Mouse (Mus musculus) retina, postnatal 1 day (tissue): ENCODE data around the gene Efcab6.
"Not testable (repeated sequence)": the region's sequence is repeated elsewhere in the genome, so short reads cannot be mapped to it uniquely, and the experiment has no call there.

Experiments
- DNase-seq: peaks from one replicate; pipeline ENCODE4 v3.0.0-alpha.2; 2012

Efcab6 gene

GRCm38 (mm10) chr15:84065140-84065539, at the start of gene Efcab6:
TSS of gene Efcab6 (minus strand) at chr15:84065379.
- peak; percentile 72 for DNase-seq

DNA sequence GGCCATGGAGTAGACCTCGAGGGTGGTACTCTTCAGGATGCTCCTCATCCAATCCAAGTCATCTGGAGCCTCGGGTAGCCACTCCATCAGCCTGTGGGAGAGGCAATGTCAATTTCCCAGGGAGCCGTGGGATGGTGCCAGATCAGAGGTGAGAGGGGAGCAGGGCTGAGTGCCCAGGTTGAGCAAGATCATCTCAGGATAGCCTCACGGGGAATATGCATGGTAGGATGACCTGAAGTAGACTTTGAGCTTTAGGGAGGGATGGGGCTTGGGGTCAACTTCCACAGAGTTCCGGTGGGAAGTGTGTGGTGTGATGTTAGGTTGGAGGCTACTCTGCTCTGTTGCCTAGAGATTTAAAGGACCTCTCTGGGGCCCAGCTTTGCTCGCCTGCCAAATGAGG, 48.7 kb upstream of the Efcab6 start:
- no peak for DNase-seq

DNA sequence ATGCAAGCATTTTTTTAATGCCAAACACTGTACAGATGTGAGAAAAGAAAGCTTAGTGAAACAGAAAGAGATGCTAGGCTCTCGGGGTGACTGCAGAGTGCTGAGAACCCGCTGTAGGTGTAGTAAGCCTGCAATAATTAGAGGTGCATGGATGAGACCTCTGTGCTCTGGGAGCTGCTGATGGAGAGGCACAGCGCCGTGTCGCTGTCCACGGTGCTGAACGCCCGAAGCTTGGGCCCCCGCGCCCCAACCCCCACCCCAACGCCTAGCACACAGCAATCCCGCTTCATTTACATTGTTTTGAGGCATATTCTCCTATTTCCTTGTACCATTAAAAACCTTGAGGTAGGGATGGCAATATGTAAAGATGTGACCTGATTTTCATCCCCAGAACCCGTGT, 43.7 kb upstream of the Efcab6 start:
- DNase-seq = peak; percentile 41

- DNase-seq = peak; percentile 27
Measured at GRCm38 (mm10) chr15:84105924-84106500, 40.8 kb upstream of the Efcab6 start.

DNA sequence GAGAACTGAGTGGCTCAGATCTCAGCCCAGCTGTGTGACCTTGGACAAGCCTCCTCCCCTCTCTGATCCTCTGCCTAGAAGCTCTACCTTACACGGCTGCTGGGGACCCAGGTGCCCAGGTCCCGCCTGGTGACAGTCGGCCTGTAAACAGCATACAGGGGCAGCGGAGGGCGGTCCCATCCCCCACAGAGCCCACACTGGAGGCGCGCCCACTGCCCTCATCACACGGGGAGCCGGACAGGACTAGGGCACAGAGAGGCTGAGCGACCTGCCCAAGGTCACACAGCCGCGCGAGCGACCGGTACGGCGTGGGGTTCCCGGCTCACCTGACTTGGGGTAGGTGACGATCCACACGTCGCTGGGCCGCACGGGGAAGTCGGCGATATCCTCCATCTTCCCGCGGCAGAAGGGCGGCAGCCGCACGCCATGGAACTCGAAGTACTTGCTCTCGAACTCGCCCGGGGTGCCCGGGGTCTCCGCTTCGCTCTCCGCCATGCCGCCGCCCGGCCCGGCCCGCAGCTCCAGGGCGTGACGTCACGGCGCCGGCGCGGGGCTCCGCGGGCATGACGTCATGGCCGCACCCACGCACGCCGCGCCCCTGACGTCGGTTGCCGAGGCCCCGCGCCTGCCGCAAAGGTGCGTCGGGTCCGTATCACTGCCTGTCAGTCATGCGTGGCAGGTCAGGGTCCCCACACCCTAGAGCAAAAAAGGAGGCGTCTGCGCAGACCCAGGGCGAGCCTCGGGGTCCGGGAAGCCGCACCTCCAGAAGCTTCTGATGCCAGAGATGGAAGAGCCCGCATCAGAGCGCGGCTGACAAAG, 40.1 kb upstream of the Efcab6 start, which contains the start of gene Sult4a1:
TSS of gene Sult4a1 (minus strand) at position 650 of the 819 bp plus-strand sequence.
- DNase-seq = peak; percentile 58

DNA sequence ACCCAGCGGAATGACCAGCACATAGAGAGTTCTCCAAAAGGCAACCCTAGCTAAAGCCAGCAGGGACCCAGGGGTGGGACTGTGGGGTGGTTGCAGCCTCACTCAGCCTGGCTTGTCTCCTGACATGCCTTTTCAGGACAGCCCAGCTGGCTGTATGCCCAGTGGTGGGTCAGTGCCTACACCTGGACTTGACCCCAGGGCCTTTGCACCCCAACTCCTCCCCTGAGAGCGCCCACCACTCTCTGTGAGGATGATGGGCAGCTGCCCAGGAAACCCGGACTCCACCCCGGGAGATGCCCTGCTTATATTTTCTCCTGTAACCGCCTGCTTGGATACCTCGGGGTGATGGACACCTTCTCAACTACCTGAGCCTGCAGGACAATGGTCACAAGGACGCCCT, 39.4 kb upstream of the Efcab6 start:
- no peak for DNase-seq

- not testable (repeated sequence) for DNase-seq
Measured at GRCm38 (mm10) chr15:84097536-84097935, 32.4 kb upstream of the Efcab6 start.

DNA sequence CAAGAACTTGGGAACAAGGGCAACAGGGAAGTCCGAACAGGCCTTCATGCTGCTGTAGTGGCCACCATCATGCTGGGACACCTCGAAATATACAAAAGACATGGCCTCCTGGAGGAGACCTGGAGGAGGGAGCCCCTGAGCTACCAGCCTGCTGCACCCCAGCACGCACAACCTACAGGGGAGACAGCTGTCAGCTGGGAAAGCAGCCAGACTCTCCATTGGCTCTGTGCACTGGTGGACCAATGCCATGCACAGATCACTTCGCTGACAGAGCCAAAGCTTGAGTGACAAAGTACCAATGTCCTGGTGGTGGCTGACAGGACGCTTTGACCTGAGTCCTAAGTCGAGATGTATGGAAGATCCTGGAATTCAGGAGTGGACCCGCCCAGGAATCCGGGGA, 30.9 kb upstream of the Efcab6 start:
- no peak for DNase-seq

DNA sequence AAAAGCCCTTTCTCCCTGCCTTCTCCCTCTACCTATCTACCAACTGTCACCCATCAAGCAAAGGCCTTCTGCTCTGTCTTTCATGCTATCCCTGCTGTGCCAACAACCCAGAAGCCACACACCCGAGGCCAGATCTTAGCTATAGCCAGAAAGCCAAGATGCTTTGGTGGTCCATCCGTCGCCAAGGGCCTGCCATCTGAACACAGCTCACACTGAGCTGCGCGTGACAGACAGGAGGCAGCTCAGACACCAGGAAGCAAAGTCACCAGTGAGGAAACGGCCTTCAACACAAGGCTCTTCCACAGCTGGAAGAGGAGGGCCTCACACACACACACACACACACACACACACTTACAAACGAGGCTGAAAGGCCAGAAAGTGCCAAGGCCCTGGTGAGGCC, 29.7 kb upstream of the Efcab6 start:
- DNase-seq = no peak

DNA sequence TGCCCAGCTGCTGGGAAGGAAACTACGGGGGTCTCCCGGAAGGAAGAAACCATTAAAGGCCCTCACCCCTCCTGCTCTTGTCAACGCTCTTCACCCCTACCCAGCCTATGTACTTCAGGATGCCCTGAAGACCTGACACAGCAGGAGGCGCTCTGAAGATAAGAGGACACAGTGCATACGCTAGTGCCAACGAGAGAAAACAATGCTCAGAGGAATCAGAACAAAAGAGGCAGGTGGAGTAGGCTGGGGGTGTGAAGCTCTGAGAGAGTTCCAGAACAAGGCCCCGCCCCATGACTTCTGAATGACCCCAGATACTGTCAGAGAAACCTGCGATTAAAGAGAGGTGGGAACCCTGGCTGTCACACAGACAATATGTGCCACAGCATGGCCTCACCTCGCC, 21.6 kb upstream of the Efcab6 start:
- peak; percentile 38 for DNase-seq

DNA sequence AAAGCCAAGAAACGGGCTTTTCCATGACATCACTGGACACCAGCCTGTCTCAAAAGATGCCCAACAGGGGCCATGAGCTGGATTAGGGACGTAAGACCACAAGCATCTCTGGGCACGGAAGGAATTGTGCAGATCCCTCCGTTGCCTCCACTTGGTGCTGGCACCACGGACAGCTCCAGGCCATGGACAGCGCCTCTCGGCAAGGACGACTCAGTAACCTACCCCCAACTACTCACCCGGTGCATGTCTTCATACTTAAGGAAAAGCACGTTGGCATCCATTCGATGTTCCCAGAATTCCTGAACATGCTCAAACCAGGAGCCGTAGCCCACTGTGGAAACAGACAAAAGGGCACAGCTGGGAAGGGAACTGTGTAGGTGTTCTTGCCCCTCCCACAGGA, 21.2 kb upstream of the Efcab6 start:
- DNase-seq = peak; percentile 25

GRCm38 (mm10) chr15:84080069-84080468, 14.9 kb upstream of the Efcab6 start:
- DNase-seq = no peak

DNA sequence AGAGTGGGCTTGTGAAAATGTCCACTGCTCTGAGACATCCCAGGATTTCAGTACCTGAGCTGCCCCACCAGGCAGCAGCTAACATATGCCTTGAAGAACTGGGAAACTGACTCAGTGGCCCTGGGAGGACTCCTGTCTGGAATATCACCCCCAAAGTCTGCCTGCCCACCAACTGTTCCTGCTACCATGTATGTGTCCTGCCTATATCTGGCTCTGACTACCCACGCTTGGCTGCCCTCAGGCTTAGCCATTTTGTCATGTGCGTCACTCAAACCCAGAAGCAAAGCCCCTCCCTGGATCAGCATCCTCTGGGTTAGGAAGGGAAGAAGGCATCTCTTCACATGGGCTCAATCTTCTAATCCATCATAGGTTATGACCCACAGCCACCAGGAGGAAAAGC, 14.3 kb upstream of the Efcab6 start:
- DNase-seq = no peak

DNA sequence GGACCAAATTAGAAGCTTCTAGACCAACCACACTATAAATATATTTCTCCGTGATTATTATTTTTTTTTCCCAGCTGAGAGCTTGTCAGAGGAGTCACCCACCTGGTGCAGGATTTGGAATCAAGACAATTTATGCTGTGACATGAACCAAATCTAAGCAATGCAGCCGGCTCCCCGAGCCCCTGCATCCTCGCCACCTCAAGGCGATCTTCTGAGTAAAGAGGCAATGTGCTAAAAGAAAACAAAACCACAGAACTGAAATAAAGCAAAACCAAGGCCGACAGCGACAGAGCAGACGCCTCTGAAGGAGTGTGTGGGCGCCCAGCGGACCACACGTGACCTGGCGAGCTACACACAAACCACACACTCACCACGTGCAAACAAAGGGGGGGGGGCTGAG, 13.5 kb upstream of the Efcab6 start:
- DNase-seq = no peak

GRCm38 (mm10) chr15:84077151-84077550, 12.0 kb upstream of the Efcab6 start:
- peak; percentile 26 for DNase-seq

DNA sequence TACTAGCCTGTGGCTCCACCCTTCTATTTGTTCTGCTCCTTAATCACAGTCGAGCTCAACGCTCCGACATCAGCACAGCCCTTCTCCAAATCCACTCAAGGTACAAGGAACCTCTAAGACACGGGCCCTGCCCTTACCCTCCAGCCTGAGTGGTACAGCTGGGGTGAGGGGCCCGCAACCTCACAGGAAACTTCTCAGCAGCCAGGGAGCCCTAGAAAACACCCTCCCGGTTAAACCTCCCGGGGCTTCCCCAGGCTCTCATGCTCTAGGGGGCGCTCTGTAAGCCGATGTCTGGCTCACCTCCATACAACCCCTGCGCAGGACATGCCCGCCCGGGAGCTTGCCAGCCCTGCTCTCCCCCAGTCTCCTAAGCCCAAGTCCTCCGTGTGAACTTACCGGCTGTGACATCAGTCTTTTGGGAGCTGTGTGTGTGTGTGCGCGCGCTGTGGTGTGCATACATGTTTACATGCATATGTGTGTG, 9.6 kb upstream of the Efcab6 start:
- peak; percentile 56 for DNase-seq

DNA sequence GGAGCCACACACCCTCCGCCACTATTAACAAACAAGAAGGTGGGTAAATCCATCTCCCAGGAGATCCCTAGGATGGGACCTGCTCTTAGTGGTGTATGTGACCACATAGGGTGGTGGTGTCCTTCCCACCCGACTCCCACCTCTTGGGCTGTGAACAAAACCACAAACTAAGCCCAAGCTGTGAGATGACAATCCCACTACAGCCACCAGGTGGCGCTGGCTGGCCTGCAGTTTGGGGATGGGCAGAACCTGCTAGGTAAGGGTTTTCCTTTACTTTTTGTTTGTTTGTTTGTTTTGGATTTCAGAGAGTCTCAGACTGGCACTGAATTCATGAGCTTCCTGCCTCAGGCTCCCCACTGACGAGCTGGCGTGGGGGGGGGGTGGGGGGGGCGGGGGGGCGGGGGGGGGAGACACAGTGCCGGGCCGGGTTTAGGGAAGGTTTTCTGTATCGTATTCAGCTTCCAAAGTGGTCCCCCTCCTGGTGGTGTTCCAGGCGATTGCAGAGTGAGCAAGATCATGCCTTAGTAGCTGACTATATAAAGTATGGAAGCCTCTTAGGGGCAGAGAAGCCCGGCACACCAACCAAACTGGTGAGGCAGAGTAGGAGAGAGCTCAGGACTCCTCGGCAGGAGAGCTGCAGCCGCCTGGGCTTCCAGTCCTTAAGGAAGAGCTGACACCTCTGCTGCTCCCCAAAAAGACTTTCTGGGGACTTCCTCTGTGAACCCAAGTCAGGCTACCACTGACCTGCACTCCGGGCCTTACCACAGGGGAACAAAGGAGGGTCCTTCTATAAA, 8.9 kb upstream of the Efcab6 start:
- DNase-seq = peak; percentile 80

- DNase-seq = peak; percentile 57
Measured at GRCm38 (mm10) chr15:84073058-84073457, 7.9 kb upstream of the Efcab6 start.

DNA sequence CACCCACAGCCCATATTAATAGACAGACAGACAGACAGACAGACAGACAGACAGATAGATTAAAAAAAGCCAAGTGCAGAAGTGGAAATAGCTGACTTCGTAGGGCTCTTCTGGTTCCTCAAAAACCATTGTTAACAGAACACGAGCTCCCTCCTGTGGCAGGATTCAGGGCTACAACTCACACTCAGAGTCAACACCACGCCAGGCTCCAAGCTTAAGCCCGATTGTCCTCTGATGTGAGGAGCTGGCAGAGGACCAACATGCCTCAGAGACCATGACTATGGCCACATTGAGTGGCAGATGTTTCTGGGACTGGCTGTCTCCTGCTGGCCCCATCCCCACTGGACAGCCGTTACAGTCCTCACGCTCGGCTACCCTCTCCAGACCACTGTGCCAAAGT, 7.0 kb upstream of the Efcab6 start:
- DNase-seq = peak; percentile 94

DNA sequence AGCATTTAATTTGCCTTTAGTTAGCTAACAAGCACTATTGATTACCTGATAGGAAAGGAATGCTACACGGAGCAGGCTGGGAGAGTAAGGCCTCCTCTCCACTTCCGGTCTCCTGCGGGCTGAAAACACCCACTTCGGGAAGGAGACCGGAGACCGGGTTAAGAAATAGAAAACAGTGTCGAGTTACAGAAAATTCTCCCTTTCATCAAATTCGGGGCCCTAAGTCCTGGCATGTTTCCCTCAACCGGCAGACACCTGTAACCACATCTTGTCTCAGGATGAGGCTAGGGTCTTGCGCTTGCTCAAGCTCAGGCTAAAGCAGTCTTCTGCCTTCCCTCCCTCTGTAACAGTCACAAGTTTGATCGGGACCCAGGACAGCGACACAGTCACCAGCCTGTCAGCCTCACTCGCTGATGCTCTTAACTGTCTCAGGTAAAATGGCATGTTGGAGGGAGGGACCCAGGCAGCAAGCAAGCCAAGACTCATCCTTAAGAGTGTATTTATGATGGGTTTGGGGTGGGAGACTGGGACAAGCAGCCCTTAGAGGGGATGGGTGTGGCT, 5.0 kb upstream of the Efcab6 start:
- DNase-seq = peak; percentile 15

GRCm38 (mm10) chr15:84069455-84070050, 4.4 kb upstream of the Efcab6 start:
- DNase-seq = no peak

DNA sequence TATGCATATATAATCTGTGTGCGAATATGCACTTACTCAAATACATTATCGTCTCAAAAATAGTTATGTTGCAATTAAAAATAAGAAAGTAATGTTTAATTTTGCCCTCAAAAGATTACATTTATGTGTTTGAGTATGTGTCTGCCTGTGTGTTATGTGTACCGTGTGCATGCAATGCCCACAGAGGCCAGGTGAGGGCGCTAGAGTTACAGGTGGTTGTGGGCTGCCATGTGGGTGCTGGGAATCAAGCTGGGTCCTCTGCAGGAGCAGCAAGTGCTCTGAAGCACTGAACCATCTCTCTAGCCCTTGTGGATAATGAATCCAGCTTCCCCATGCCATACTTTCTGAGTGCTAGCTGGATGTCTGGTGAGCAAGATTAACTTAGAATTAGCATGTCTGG, 522 bp upstream of the Efcab6 start:
- no peak for DNase-seq

- no peak for DNase-seq
Measured at GRCm38 (mm10) chr15:84058841-84059240, 6.3 kb downstream of the Efcab6 start.
